Mouse (Mus musculus): ENCODE results near the gene Vmn1r180. TPM values are rescaled to one million over a fixed set of nuclear protein-coding genes. Genes with fewer than 3 reads are reported as not detected.
"Not testable (repeated sequence)": the region's sequence is repeated elsewhere in the genome, so short reads cannot be mapped to it uniquely, and the experiment has no call there.

The Vmn1r180 gene
- not detected in 2 replicates for polyA plus RNA-seq (2015; fragmentation: Nextera tagmentation; extraction: Ambion mirVana)

GRCm38 (mm10) chr7:23950332-23950731 lies at the start of gene Vmn1r180:
TSS of gene Vmn1r180 (plus strand) at chr7:23950632.
- Histone ChIP-seq H3K4me1 (no peaks in the 10 kb centered on the region), H3K27me3 (no peaks in the 10 kb centered on the region), H3K36me3 (no peaks in the 10 kb centered on the region), H3K9me3 (peaks cover 15% of the 10 kb centered on the region), H3K27ac (no peak within 1 kb of the TSS), H3K4me2 (no peak within 1 kb of the TSS), H3K4me3 (no peak within 1 kb of the TSS), H3K9ac (no peak within 1 kb of the TSS)
- ATAC-seq (ENCODE audit: insufficient number of reproducible peaks, insufficient read depth, low FRiP score, low TSS enrichment, low read depth), result no peak

GRCm38 (mm10) chr7:23926678-23927077 lies 23.8 kb upstream of the Vmn1r180 start, which contains the start of gene Vmn1r179:
TSS of gene Vmn1r179 (plus strand) at chr7:23926978.
- 37% methylated on average over 2 of the region's 2 CpGs for WGBS
- Histone ChIP-seq H3K4me3 (no peak within 1 kb of the TSS), H3K4me1 (no peaks in the 10 kb centered on the region), H3K9me3 (no peaks in the 10 kb centered on the region; the same call in 1 of the 2 replicates), H3K9ac (no peak within 1 kb of the TSS), H3K27me3 (no peaks in the 10 kb centered on the region), H3K27ac (no peak within 1 kb of the TSS), H3K36me3 (no peaks in the 10 kb centered on the region), H3K4me2 (no peak within 1 kb of the TSS)
- ATAC-seq (ENCODE audit: insufficient number of reproducible peaks, insufficient read depth, low FRiP score, low TSS enrichment, low read depth), result no peak

- H3K27ac ChIP-seq; H3K27me3 ChIP-seq; H3K4me2 ChIP-seq; H3K4me3 ChIP-seq; H3K9ac ChIP-seq; ATAC-seq (ENCODE audit: insufficient number of reproducible peaks, insufficient read depth, low FRiP score, low TSS enrichment, low read depth); H3K9me3 ChIP-seq; H3K36me3 ChIP-seq; H3K4me1 ChIP-seq: not testable (repeated sequence)
- WGBS, result 48% methylated on average over 3 of the region's 3 CpGs
Observed at GRCm38 (mm10) chr7:23968044-23968443, 17.6 kb downstream of the Vmn1r180 start.

- H3K27me3 ChIP-seq; H3K4me1 ChIP-seq; H3K9me3 ChIP-seq; H3K27ac ChIP-seq; H3K4me3 ChIP-seq; H3K4me2 ChIP-seq; H3K36me3 ChIP-seq; ATAC-seq (ENCODE audit: insufficient number of reproducible peaks, insufficient read depth, low FRiP score, low TSS enrichment, low read depth); H3K9ac ChIP-seq: not testable (repeated sequence)
- WGBS, result 83% methylated on average over 9 of the region's 9 CpGs
Observed at GRCm38 (mm10) chr7:23974315-23974714, 23.9 kb downstream of the Vmn1r180 start, which contains the start of gene Vmn1r181. TSS of gene Vmn1r181 (plus strand) at chr7:23974615.

GRCm38 (mm10) chr7:24001391-24001790 lies 51.0 kb downstream of the Vmn1r180 start, which contains the start of gene V1rd19:
TSS of gene V1rd19 (plus strand) at chr7:24001691.
- Histone ChIP-seq H3K9ac (no peak within 1 kb of the TSS), H3K36me3 (no peaks in the 10 kb centered on the region), H3K9me3 (no peaks in the 10 kb centered on the region; the same call in 1 of the 2 replicates), H3K4me3 (no peak within 1 kb of the TSS), H3K27ac (no peak within 1 kb of the TSS), H3K4me2 (no peak within 1 kb of the TSS), H3K4me1 (no peaks in the 10 kb centered on the region), H3K27me3 (no peaks in the 10 kb centered on the region)
- no peak for ATAC-seq (ENCODE audit: insufficient number of reproducible peaks, insufficient read depth, low FRiP score, low TSS enrichment, low read depth)
- 71% methylated on average over 2 of the region's 2 CpGs for WGBS

Other genes starting within 250 kb of the Vmn1r180 start
- gene Vmn1r173, start 249.9 kb upstream of the Vmn1r180 start, polyA plus RNA-seq (2015; fragmentation: Nextera tagmentation; extraction: Ambion mirVana), result not detected in 2 replicates
- not detected in 2 replicates for gene Vmn1r174, start 198.4 kb upstream of the Vmn1r180 start, polyA plus RNA-seq (2015; fragmentation: Nextera tagmentation; extraction: Ambion mirVana)
- not detected in 2 replicates for gene Vmn1r175, start 140.0 kb upstream of the Vmn1r180 start, polyA plus RNA-seq (2015; fragmentation: Nextera tagmentation; extraction: Ambion mirVana)
- not detected in 2 replicates for gene Vmn1r176, start 113.3 kb upstream of the Vmn1r180 start, polyA plus RNA-seq (2015; fragmentation: Nextera tagmentation; extraction: Ambion mirVana)
- not detected in 2 replicates for gene Vmn1r177, start 84.2 kb upstream of the Vmn1r180 start, polyA plus RNA-seq (2015; fragmentation: Nextera tagmentation; extraction: Ambion mirVana)
- gene Vmn1r178, start 58.6 kb upstream of the Vmn1r180 start, polyA plus RNA-seq (2015; fragmentation: Nextera tagmentation; extraction: Ambion mirVana), result not detected in 2 replicates
- gene Vmn1r179, start 23.7 kb upstream of the Vmn1r180 start, polyA plus RNA-seq (2015; fragmentation: Nextera tagmentation; extraction: Ambion mirVana), result not detected in 2 replicates
- not detected in 2 replicates for gene Vmn1r181, start 24.0 kb downstream of the Vmn1r180 start, polyA plus RNA-seq (2015; fragmentation: Nextera tagmentation; extraction: Ambion mirVana)
- not detected in 2 replicates for gene V1rd19, start 51.1 kb downstream of the Vmn1r180 start, polyA plus RNA-seq (2015; fragmentation: Nextera tagmentation; extraction: Ambion mirVana)
- gene Vmn1r183, start 102.6 kb downstream of the Vmn1r180 start, polyA plus RNA-seq (2015; fragmentation: Nextera tagmentation; extraction: Ambion mirVana), result not detected in 2 replicates
- 23.8 and 25.4 TPM in 2 replicates for gene Zfp180, start 131.3 kb downstream of the Vmn1r180 start, polyA plus RNA-seq (2015; fragmentation: Nextera tagmentation; extraction: Ambion mirVana)
- 10.1 and 12.4 TPM in 2 replicates for gene Zfp112, start 161.7 kb downstream of the Vmn1r180 start, polyA plus RNA-seq (2015; fragmentation: Nextera tagmentation; extraction: Ambion mirVana)
- 18.8 and 21.9 TPM in 2 replicates for gene Zfp235, start 183.5 kb downstream of the Vmn1r180 start, polyA plus RNA-seq (2015; fragmentation: Nextera tagmentation; extraction: Ambion mirVana)
- gene Zfp114, start 224.4 kb downstream of the Vmn1r180 start, polyA plus RNA-seq (2015; fragmentation: Nextera tagmentation; extraction: Ambion mirVana), result 7.2 and 9.4 TPM in 2 replicates

All from embryonic facial prominence, embryonic 13.5 days (tissue).